Mouse (Mus musculus) CD4-positive naive resting alpha-beta T cell, adult 76 days (primary cell): ENCODE results near the gene Rpl23. TPM values are rescaled to one million over a fixed set of nuclear protein-coding genes. Genes with fewer than 3 reads are reported as not detected.

Source experiments
- total RNA-seq: library from RNA; stranded (reverse); gene quantifications from one replicate; pipeline ENCODE4 v1.2.4, GENCODE M21; 2023

The Rpl23 gene
- 2,418 TPM for total RNA-seq

DNA sequence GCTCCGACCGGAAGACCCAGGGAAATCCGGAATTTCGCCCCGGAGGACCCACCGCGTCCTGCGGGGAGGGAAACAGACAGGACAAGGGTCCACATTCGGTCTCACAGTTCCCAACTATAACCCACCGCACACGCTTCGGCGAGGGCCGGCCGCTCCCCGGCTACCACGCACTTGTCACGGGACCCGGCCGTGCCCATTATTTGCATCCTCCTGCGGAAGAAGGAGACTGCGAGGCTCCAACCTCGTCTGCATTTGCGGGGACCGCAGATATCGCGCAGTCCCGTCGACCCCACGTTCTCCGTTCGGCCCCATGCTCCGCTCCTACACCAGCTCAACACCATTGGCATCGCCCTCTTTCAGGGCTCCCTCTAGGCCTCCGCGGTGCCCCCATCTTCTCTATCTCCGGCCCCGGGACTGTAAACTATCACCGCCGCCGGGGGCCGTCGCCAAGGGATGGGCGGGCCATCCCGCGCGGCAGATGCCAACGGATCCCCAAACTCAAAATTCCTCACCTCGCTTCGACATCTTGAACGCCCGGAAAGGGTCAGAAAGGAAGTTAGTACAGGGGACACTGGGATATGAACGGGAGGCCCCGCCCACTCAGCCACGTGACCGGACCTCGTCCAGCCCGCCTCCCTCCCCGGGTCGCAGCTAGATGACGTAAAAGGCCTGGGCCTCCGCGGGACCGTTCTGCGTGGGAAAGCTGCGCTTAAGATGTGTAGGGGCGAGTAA is at the start of gene Rpl23:
Gene Rpl23 (minus strand): TSS at position 606 of the 732 bp plus-strand sequence.

DNA sequence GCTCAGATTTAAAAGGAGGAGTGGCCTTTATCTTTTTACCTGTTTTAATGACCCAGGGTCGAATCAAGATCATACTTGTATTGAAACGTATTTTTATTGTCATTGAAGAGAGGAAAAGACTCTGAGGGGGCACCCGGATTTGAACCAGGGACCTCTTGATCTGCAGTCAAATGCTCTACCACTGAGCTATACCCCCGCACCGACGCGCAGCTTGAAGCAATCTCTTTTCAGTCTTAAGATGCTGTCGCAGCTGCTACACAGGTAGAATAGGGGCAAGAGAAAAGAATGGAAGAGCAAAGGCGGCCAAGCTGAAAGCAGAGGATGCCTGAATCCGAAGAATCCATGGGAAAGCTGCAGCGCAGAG is 16.5 kb upstream of the Rpl23 start, which contains the start of gene Lasp1:
Gene Lasp1 (plus strand): TSS at position 219 of the 364 bp plus-strand sequence.

DNA sequence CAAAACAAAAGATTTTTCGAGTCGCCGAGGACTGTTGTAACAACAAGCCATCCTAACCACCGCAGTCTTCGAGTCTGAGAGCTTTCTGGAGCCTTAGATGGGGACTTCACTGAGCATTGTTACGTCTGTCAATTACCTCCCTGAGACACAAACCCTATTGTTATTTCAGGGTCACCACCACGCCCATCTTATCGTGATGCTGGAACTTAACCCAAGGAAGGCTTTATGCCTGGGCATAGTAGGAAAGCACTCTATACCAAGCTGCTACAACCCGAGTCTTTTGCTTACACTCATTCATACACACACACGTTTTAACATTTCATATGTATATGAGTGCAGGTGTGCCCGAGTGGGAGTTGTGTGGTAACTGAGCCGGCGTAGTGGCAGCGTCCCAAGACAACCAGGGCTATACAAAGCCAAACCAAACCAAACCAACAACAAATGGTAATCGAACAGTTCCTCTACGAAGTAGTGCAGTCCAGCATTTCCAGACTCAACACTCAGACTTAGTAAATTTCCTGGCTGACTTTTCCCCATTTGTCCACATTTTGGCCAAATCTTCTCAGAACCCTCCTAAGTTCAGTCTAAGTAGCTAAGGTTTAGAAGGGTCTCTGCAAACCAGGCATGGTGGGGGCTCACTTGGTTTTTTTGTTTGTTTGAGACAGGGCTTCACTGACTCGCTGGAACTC is 6.3 kb downstream of the Rpl23 start, which contains the start of gene 1700001P01Rik:
Gene 1700001P01Rik (minus strand): TSS at position 111 of the 689 bp plus-strand sequence.

DNA sequence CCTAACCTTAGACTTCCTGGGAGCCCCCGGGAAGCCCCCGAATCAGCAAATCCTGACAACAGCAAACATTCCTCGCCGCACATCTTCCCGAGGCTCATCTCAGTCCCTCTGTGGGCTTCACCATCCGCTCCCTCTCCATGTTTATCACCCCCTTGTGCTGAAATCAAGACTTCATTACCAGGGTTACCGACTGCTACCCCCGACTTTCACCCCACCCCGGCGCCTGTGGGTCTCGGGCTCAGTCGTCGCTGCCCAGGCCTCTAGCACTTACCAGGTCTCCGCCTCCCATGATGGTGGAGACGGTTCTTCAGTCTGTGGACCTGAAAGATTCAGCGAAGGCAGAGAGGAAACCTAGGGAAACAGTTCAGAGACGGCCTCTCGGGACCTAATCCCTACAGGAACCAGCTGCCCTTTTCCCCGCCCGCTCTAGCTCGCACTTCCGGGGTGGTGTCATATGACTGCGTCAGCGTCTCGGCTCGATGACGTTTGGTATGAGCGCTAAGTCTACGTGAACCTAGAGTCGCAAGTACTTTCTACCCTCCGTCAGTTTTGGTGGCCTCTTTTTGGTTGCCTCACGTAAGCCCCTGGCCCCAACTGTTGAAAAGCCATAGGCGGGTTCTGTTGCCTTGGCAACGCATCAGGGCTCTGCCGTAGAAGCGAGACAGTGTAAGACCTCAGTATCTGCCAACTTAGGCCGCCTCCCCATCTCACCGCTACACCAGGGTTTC is 15.9 kb downstream of the Rpl23 start, which contains the start of gene Cwc25:
Gene Cwc25 (minus strand): TSS at position 403 of the 728 bp plus-strand sequence.

DNA sequence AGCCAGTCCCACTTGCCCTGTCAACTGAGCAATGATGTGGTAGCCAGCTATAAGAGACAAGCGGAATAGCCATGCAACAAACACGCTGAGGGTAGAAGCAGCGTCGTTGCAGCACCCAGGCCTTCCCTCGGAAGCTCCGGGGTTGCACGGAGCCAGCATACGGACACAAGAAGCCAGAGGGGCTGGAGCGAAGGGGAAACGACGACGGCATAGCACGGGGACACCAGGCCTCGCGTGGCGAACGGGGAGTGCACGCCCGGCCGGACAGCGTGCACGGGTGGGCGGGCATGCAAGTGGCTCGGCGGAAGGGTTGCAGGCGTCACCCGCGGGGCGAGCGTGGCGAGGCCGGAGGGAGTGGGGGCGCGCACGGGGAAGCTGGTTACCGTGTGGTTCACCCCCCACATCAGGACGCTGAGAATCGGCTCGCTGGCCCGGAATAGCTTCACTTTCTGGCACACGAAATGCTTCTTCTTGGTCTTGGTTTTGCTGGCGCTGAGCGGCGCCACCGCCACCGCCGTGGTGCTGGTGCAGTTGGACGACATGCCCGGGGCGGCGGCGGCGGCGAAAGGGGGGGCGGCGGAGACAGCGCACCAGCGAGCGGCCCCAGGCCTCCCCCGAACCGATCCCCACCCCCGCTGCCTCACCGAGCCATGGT is 38.0 kb downstream of the Rpl23 start, which contains the start of gene Pip4k2b:
Gene Pip4k2b (minus strand): TSS at position 642 of the 655 bp plus-strand sequence.

Other genes with a start within 250 kb of the Rpl23 start
- gene Srcin1, start 206.3 kb downstream of the Rpl23 start, total RNA-seq: not detected
- 9.4 TPM for gene Epop, start 152.7 kb downstream of the Rpl23 start, total RNA-seq
- gene Mllt6, start 119.0 kb downstream of the Rpl23 start, total RNA-seq: 208 TPM
- 39.2 TPM for gene Cisd3, start 96.6 kb downstream of the Rpl23 start, total RNA-seq
- 3.4 TPM for gene Pcgf2, start 81.9 kb downstream of the Rpl23 start, total RNA-seq
- 109 TPM for gene Psmb3, start 79.0 kb downstream of the Rpl23 start, total RNA-seq
- 52.4 TPM for gene Pip4k2b, start 37.7 kb downstream of the Rpl23 start, total RNA-seq
- gene Cwc25, start 15.9 kb downstream of the Rpl23 start, total RNA-seq: 60.2 TPM
- gene 1700001P01Rik, start 6.5 kb downstream of the Rpl23 start, total RNA-seq: not detected
- gene Lasp1, start 16.6 kb upstream of the Rpl23 start, total RNA-seq: 117 TPM
- gene B230217C12Rik, start 58.3 kb upstream of the Rpl23 start, total RNA-seq: 0.85 TPM
- 0.73 TPM for gene Fbxo47, start 101.7 kb upstream of the Rpl23 start, total RNA-seq
- gene Plxdc1, start 204.0 kb upstream of the Rpl23 start, total RNA-seq: 1.1 TPM
- 59.7 TPM for gene Arl5c, start 213.7 kb upstream of the Rpl23 start, total RNA-seq
- gene Cacnb1, start 240.6 kb upstream of the Rpl23 start, total RNA-seq: 22.1 TPM
- 2,794 TPM for gene Rpl19, start 244.3 kb upstream of the Rpl23 start, total RNA-seq